Mouse (Mus musculus) heart, postnatal 4 days (tissue): Measurements from ENCODE around the gene Zbtb22. TPM values are rescaled to one million over a fixed set of nuclear protein-coding genes. Genes with fewer than 3 reads are reported as not detected.

Source experiments
- microRNA-seq, 2 experiments: library from miRNA; unstranded; fragments of <30 nt; microRNA quantifications; one replicate each; pipeline ENCODE4 v1.2.0; 2021 to 2022
- total RNA-seq, 2 experiments: library from RNA; stranded (reverse); gene quantifications; 2 replicates each; pipeline ENCODE4 v1.2.3; 2021

Zbtb22 gene
- total RNA-seq, 2 experiments from 2014 or later, result 34.3 to 35.8 TPM

Small RNAs within 50 kb of the gene (microRNA-seq; reads per million reads assigned to microRNA genes)
- 0 reads per million in 2 experiments for gene Gm27740

Other genes starting within 250 kb of the Zbtb22 start
- gene Hnrnpm, start 229.0 kb upstream of the Zbtb22 start, total RNA-seq, result 100 to 1,000 TPM; 154 to 180 TPM
- gene March2, start 197.2 kb upstream of the Zbtb22 start, total RNA-seq, result 10 to 100 TPM; 84.4 to 96.9 TPM
- 100 to 1,000 TPM; 333 to 343 TPM for gene Rab11b, start 155.4 kb upstream of the Zbtb22 start, total RNA-seq
- 10 to 100 TPM; 29.1 to 35.0 TPM for gene Angptl4, start 134.1 kb upstream of the Zbtb22 start, total RNA-seq
- gene Kank3, start 105.4 kb upstream of the Zbtb22 start, total RNA-seq, result 10 to 100 TPM; 57.5 to 58.5 TPM
- gene Rps28, start 91.3 kb upstream of the Zbtb22 start, total RNA-seq, result 1,000 to 10,000 TPM; 1,097 to 1,179 TPM
- gene Ndufa7, start 91.3 kb upstream of the Zbtb22 start, total RNA-seq, result 100 to 1,000 TPM; 423 to 447 TPM
- 10 to 100 TPM; 16.8 to 21.4 TPM for gene Cd320, start 72.8 kb upstream of the Zbtb22 start, total RNA-seq
- not detected for gene Gm7029, start 42.1 kb upstream of the Zbtb22 start, total RNA-seq
- 10 to 100 TPM; 40.2 to 42.7 TPM for gene Kifc1, start 25.2 kb upstream of the Zbtb22 start, total RNA-seq
- gene Platr17, start 10.8 kb upstream of the Zbtb22 start, total RNA-seq, result not detected
- gene Daxx, start 6.5 kb upstream of the Zbtb22 start, total RNA-seq, result 10 to 100 TPM; 16.5 to 18.0 TPM
- gene Tapbp, start within 50 bp of the Zbtb22 start, total RNA-seq, result 10 to 100 TPM; 72.3 to 78.5 TPM
- 10 to 100 TPM; 56.5 to 58.1 TPM for gene Rgl2, start 13.6 kb downstream of the Zbtb22 start, total RNA-seq
- 10 to 100 TPM; 78.0 to 79.5 TPM for gene Pfdn6, start 24.4 kb downstream of the Zbtb22 start, total RNA-seq
- 10 to 100 TPM; 13.3 to 14.4 TPM for gene Wdr46, start 24.8 kb downstream of the Zbtb22 start, total RNA-seq
- gene B3galt4, start 35.6 kb downstream of the Zbtb22 start, total RNA-seq, result 1 to 10 TPM; 2.3 to 2.9 TPM
- gene Vps52, start 39.9 kb downstream of the Zbtb22 start, total RNA-seq, result 10 to 100 TPM; 38.1 to 40.1 TPM
- gene Rps18, start 40.1 kb downstream of the Zbtb22 start, total RNA-seq, result 100 to 1,000 TPM; 648 to 719 TPM
- 10 to 100 TPM; 33.9 to 35.4 TPM for gene H2-K1, start 84.4 kb downstream of the Zbtb22 start, total RNA-seq
- gene Ring1, start 108.8 kb downstream of the Zbtb22 start, total RNA-seq, result 10 to 100 TPM; 18.7 to 19.8 TPM
- 10 to 100 TPM; 63.6 to 69.6 TPM for gene H2-Ke6, start 112.2 kb downstream of the Zbtb22 start, total RNA-seq
- gene Slc39a7, start 115.8 kb downstream of the Zbtb22 start, total RNA-seq, result 10 to 100 TPM; 83.8 to 86.5 TPM
- gene Rxrb, start 115.9 kb downstream of the Zbtb22 start, total RNA-seq, result 10 to 100 TPM; 35.5 to 39.5 TPM
- 1 to 10 TPM; 1.4 to 2.2 TPM for gene Col11a2, start 123.5 kb downstream of the Zbtb22 start, total RNA-seq
- gene H2-Oa, start 176.4 kb downstream of the Zbtb22 start, total RNA-seq, result not detected
- 1 to 10 TPM; 5.6 to 6.0 TPM for gene H2-DMa, start 203.6 kb downstream of the Zbtb22 start, total RNA-seq
- 100 to 1,000 TPM; 125 to 128 TPM for gene Brd2, start 206.7 kb downstream of the Zbtb22 start, total RNA-seq
- under 1 TPM; 0.55 to 0.72 TPM for gene H2-DMb2, start 227.4 kb downstream of the Zbtb22 start, total RNA-seq
- under 1 TPM; 0.26 to 0.68 TPM for gene H2-DMb1, start 237.2 kb downstream of the Zbtb22 start, total RNA-seq